Mouse (Mus musculus) cortical plate, adult 2 months (tissue): ENCODE measurements around the gene Cyp2d34. TPM values are rescaled to one million over a fixed set of nuclear protein-coding genes. Genes with fewer than 3 reads are reported as not detected.

Source experiments
- H3K27ac ChIP-seq: fragments of 200-500 bp; 2 replicates; pipeline ENCODE4 v1.5.1; 2012; ENCODE audit warnings: low read length, control low read depth, inconsistent platforms; ENCODE audit not compliant: insufficient read depth
- H3K4me1 ChIP-seq: fragments of 200-500 bp; 2 replicates; pipeline ENCODE4 v1.6.1; 2011; ENCODE audit warnings: low read length; ENCODE audit not compliant: control insufficient read depth, insufficient read depth
- H3K4me3 ChIP-seq: fragments of 200-500 bp; 2 replicates; pipeline ENCODE4 v1.5.1; 2011; ENCODE audit warnings: mild to moderate bottlenecking, low read length, control low read depth; ENCODE audit not compliant: insufficient read depth
- CTCF ChIP-seq: fragments of 200-500 bp; IDR thresholded peaks from 2 replicates; pipeline ENCODE4 v1.5.1; 2011; ENCODE audit warnings: mild to moderate bottlenecking, control low read depth, low read length; ENCODE audit not compliant: insufficient read depth; ENCODE audit errors: extremely low read depth
- POLR2A ChIP-seq: fragments of 200-500 bp; IDR thresholded peaks from 2 replicates; pipeline ENCODE4 v1.6.1; 2011; ENCODE audit warnings: mild to moderate bottlenecking, low read length, control low read depth; ENCODE audit not compliant: insufficient read depth; ENCODE audit errors: extremely low read depth
- polyA plus RNA-seq: library from polyadenylated mRNA; depleted of rRNA; stranded (reverse); fragments of >200 nt; gene quantifications from 2 replicates; pipeline ENCODE4 v1.2.3, GENCODE M21; 2012; rRNA removed

Cyp2d34 gene
- polyA plus RNA-seq: not detected in 2 replicates

GRCm38 (mm10) chr15:82620531-82621202, at the start of gene Cyp2d34:
Gene Cyp2d34 (minus strand): TSS chr15:82620946.
- no peaks in the 10 kb centered on the region for H3K4me1 ChIP-seq
- H3K27ac ChIP-seq: no peak within 1 kb of the TSS
- TF ChIP-seq POLR2A (no peak), CTCF (no peak)
- H3K4me3 ChIP-seq: no peak within 1 kb of the TSS

GRCm38 (mm10) chr15:82656346-82656745, 35.6 kb upstream of the Cyp2d34 start:
- no peak for TF ChIP-seq CTCF
- no peak for TF ChIP-seq POLR2A
- Histone ChIP-seq H3K27ac (no peak overlapping the region), H3K4me3 (no peak overlapping the region), H3K4me1 (no peaks in the 10 kb centered on the region)

- H3K4me3 ChIP-seq: no peak overlapping the region
- H3K27ac ChIP-seq: no peak overlapping the region
- no peaks in the 10 kb centered on the region for H3K4me1 ChIP-seq
- TF ChIP-seq POLR2A: no peak
- TF ChIP-seq CTCF: no peak
Observed at GRCm38 (mm10) chr15:82644371-82644770, 23.6 kb upstream of the Cyp2d34 start.

- TF ChIP-seq CTCF (no peak), POLR2A (no peak)
- Histone ChIP-seq H3K4me1 (no peaks in the 10 kb centered on the region), H3K27ac (no peak overlapping the region), H3K4me3 (no peak overlapping the region)
Observed at GRCm38 (mm10) chr15:82643771-82644170, 23.0 kb upstream of the Cyp2d34 start.

GRCm38 (mm10) chr15:82642771-82643170, 22.0 kb upstream of the Cyp2d34 start:
- Histone ChIP-seq H3K27ac (no peak overlapping the region), H3K4me1 (no peaks in the 10 kb centered on the region), H3K4me3 (no peak overlapping the region)
- TF ChIP-seq CTCF: no peak

GRCm38 (mm10) chr15:82641921-82642320, 21.2 kb upstream of the Cyp2d34 start:
- no peak overlapping the region for H3K4me3 ChIP-seq
- H3K4me1 ChIP-seq: no peaks in the 10 kb centered on the region
- no peak overlapping the region for H3K27ac ChIP-seq
- TF ChIP-seq CTCF (no peak), POLR2A (no peak)

- no peak overlapping the region for H3K27ac ChIP-seq
- H3K4me1 ChIP-seq: no peaks in the 10 kb centered on the region
- H3K4me3 ChIP-seq: no peak overlapping the region
- TF ChIP-seq CTCF (no peak), POLR2A (no peak)
Observed at GRCm38 (mm10) chr15:82641390-82641789, 20.6 kb upstream of the Cyp2d34 start.

- TF ChIP-seq CTCF (no peak), POLR2A (no peak)
- Histone ChIP-seq H3K4me1 (no peaks in the 10 kb centered on the region), H3K27ac (no peak overlapping the region), H3K4me3 (no peak overlapping the region)
Observed at GRCm38 (mm10) chr15:82640201-82640600, 19.5 kb upstream of the Cyp2d34 start.

GRCm38 (mm10) chr15:82637130-82638075, 16.7 kb upstream of the Cyp2d34 start:
- H3K4me3 ChIP-seq: no peak overlapping the region
- no peak overlapping the region for H3K27ac ChIP-seq
- TF ChIP-seq POLR2A: no peak
- TF ChIP-seq CTCF: no peak
- no peaks in the 10 kb centered on the region for H3K4me1 ChIP-seq

GRCm38 (mm10) chr15:82634976-82635375, 14.2 kb upstream of the Cyp2d34 start:
- Histone ChIP-seq H3K4me3 (no peak overlapping the region), H3K4me1 (no peaks in the 10 kb centered on the region), H3K27ac (no peak overlapping the region)
- TF ChIP-seq CTCF: no peak
- TF ChIP-seq POLR2A: no peak

GRCm38 (mm10) chr15:82621993-82622392, 1.2 kb upstream of the Cyp2d34 start:
- Histone ChIP-seq H3K4me3 (no peak overlapping the region), H3K4me1 (no peaks in the 10 kb centered on the region), H3K27ac (no peak overlapping the region)
- TF ChIP-seq POLR2A: no peak
- TF ChIP-seq CTCF: no peak
